Mouse (Mus musculus) layer of hippocampus, postnatal 36 days (tissue): ENCODE measurements around the gene Vmn2r40. TPM values are rescaled to one million over a fixed set of nuclear protein-coding genes. Genes with fewer than 3 reads are reported as not detected.
"Not testable (repeated sequence)": the region's sequence is repeated elsewhere in the genome, so short reads cannot be mapped to it uniquely, and the experiment has no call there.

Experiments
- DNase-seq, 2 experiments: peaks; one replicate each; pipeline ENCODE4 v3.0.0; 2022
- total RNA-seq, 2 experiments: library from RNA; stranded (reverse); gene quantifications; 2 replicates each; pipeline ENCODE4 v1.2.3; 2021

The Vmn2r40 gene
- not detected for total RNA-seq

- DNase-seq: not testable (repeated sequence)
These were observed at the start of gene Vmn2r40 for GRCm38 (mm10) chr7:8931335-8931734. TSS of gene Vmn2r40 (minus strand) at chr7:8931435.

Other genes starting within 250 kb of the Vmn2r40 start
- not detected for gene Vmn2r39, start 99.4 kb upstream of the Vmn2r40 start, total RNA-seq
- gene Vmn2r38, start 166.4 kb upstream of the Vmn2r40 start, total RNA-seq: not detected